Mouse (Mus musculus): ENCODE results near the gene Fam193b. TPM values are rescaled to one million over a fixed set of nuclear protein-coding genes. Genes with fewer than 3 reads are reported as not detected.
A peak's percentile ranks its signal among the peaks of the same experiment; 100 is the strongest.
"Not testable (repeated sequence)": the region's sequence is repeated elsewhere in the genome, so short reads cannot be mapped to it uniquely, and the experiment has no call there.

Gene Fam193b
- 42.5 and 50.2 TPM in 2 replicates for total RNA-seq (2021)
- long read RNA-seq, experiment 1, full-length matches to known transcripts = 6 of 41 reads
- long read RNA-seq, experiment 1, partial matches to known transcripts = 10 of 41 reads
- long read RNA-seq, experiment 1, other reads (novel, unspliced or antisense) = 25 of 41 reads
- long read RNA-seq, experiment 2, full-length matches to known transcripts = 8 of 26 reads
- long read RNA-seq, experiment 2, partial matches to known transcripts = 5 of 26 reads
- long read RNA-seq, experiment 2, other reads (novel, unspliced or antisense) = 13 of 26 reads

DNA sequence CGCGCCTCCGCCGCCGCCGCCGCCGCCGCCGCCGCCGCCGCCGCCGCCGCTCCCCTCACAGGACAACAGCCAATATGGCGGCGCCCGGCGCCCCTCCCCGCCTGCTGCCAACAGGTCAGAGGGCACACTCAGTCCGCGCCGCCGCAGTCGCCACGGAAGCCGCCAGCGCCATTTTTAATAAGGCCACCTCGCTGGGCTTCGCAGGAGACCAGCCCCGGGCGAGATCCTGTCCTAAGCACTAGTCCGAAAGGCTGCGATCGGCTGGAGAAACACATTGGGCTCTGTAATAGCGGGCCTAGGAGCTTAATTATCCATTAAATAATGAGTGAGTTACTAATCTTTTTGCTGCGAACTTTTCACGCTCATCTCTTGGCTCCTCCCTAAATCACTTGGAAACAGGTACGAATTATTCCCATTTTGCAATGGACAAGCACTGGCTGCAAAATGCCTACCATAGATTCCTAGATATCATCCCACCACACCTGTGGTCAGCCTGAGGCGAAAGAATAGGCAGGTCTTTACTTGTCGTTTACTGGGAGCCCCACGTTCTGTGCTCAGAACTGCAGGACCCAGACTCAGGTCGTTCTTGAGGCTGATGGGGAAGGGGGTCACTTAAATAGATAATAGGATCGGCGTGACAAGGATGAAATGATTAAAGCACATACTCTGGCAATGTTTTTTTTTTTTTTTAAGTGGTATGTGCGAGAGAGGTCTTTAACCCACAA is at the start of gene Fam193b:
Fam193b (minus strand) TSS at position 94 of the 725 bp plus-strand sequence.
- DNase-seq = peak; percentile 97

DNA sequence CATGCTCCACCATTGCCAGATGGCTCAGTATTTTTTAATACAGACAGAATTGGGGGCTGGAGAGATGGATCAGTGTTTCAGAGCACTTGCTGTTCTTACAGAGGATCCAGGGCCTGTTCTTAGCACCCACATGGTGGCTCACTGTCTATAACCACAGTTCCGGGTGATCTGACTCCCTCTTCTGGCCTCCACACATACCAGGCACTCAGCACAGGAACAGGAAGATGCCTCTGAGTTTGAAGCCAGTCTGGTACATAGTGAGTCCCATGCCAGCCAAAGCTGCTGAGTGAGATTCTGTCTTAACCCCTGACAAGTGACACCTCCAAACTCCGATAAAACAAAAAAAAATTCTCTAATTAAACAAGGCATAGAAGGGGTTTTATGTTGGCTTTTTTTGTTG is 49.4 kb upstream of the Fam193b start:
- no peak for DNase-seq

GRCm38 (mm10) chr13:55619328-55619727 is 48.4 kb upstream of the Fam193b start:
- no peak for DNase-seq

DNA sequence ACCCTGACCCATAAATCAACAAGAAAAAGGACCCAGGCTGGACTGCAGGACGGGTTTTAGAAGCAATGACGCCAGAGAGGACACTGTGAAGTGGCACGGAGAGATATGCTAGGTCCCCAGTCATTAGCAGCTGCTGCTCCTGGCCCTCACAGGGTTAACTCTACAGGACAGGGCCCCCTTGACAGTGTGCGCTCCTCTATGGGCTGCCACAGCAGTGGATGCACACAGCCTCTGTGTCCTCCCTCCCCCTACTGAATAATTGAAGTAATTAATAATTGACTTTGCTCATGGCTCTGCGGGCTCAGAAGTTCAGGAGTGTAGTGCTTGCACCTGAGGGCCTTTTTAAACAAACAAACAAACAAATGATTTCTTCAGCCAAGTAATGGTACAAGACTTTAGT is 42.6 kb upstream of the Fam193b start:
- DNase-seq = no peak

DNA sequence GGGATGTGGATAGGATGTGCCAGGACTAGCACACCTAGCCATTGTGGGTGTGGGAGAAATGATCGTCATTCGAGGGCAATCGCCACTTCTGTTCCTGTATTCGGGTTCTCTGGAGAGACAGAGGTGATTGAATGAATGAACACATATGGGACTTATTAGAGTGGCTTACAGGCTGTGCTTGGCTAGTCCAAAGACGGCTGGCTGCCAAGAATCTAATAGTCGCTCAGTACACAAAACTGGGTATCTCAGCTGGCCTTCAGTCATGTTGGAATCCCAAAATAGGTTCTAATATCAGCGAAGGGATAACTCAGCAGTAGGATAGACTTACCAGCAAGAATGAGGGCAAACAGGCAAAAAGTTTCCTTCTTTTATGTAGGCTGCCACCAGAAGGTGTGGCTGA is 41.1 kb upstream of the Fam193b start:
- DNase-seq = no peak

DNA sequence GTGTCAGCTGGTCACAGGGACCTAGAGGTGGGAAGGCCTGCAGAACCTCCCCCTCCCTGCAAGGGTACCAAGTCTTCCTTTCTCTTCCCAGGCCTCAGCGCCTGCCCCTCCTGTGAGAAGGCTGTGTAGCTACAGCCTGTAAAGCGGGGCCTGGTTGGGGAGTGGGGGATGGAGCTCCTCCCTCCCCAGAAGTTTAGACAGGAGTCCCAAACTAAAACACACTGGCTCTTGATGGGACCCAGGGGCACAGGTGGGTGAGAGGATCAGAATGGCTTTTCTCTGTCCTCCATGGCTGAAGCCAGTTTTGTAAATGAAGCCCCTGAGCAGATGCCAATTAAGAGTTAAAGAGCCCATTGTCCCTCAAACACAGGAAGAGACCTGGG is 36.7 kb upstream of the Fam193b start:
- no peak for DNase-seq

DNA sequence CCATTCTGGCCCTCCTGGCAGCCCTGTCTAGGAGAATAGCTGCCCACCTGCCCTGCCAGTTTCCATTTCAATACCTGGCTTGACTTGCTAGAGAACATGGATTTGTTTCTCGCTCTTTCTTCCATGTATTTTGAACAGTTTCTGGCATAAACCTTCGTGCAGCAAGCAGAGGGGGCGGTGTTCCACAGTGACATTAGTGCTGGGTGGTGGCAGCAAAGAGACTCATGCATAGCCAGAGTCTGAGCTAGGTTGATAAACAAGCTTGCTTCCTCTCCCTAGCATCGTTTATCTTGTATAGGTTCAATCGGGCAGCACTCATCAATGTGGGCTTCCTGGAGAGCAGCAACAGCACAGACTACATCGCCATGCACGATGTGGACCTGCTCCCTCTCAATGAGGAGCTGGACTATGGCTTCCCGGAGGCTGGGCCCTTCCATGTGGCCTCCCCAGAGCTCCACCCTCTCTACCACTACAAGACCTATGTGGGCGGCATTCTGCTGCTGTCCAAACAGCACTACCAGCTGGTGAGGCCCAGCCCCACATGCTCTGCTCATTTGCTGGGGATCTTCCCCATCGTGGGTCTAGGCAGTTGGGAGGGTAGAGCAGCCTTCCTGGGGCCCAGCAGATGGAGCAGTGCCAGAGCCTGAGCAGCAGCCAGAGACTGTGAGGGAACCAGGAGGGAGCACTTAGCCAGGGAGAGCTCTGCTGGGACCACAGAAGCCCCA is 36.1 kb upstream of the Fam193b start:
- no peak for DNase-seq

DNA sequence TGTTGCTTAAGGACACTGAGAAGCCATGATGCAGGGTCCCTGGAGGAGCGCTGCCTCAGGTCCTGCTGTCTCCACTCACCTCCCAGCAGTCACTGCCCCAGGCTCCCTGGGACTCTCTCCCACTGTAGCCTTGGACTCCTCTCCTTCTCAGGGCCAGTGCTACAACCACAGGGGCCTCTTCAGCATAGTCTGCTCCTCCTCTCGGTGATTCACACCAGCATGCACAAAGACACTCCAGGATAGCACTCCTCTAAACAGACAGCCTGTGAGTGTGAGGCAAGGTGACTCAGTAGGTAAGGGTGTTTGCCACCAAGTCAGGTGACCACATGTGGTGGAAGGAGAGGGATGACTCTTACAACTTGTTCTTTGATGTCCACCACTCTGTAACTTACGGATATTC is 33.7 kb upstream of the Fam193b start:
- DNase-seq = peak; percentile 60

DNA sequence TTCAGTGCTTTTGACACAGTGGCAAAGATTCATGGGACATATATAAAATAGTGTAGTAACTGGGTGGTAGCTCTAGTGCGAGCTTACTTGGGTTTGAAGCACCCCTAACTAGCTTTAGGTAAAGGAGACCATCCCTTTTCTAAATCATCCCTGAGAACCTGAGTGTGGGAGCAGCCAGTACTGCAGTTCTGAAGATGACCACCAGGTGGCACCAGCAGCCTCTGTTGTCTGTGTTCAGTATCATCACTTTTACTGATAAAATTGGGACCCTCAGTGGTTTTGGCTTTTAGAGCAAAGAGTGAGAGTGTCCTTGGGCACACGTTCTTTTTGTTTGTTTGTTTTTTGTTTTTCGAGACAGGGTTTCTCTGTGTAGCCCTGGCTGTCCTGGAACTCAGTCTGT is 30.7 kb upstream of the Fam193b start:
- DNase-seq = peak; percentile 86

GRCm38 (mm10) chr13:55600657-55601056 is 29.7 kb upstream of the Fam193b start:
- DNase-seq = peak; percentile 21

- DNase-seq = peak; percentile 94
Measured at GRCm38 (mm10) chr13:55599566-55600540, 28.9 kb upstream of the Fam193b start, which contains the start of gene B4galt7. TSS of gene B4galt7 (plus strand) at chr13:55599896.

DNA sequence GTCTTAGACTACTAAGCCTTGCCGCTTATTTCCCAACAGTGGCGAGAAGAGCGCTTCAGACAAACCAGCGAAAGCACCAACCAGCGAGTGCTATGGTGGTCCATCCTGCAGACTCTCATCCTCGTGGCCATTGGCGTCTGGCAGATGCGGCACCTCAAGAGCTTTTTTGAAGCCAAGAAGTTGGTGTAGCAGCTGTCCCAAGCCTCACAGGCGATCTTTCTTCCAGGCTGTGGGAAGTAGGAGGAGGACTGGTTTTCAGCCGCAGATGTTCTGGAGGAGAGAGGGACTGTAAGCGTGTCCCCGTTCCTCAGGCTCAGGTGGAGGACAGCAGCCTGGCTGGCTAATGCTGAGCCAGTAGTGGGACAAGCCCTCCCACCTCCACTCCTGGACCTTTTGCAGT is 25.9 kb upstream of the Fam193b start:
- no peak for DNase-seq

DNA sequence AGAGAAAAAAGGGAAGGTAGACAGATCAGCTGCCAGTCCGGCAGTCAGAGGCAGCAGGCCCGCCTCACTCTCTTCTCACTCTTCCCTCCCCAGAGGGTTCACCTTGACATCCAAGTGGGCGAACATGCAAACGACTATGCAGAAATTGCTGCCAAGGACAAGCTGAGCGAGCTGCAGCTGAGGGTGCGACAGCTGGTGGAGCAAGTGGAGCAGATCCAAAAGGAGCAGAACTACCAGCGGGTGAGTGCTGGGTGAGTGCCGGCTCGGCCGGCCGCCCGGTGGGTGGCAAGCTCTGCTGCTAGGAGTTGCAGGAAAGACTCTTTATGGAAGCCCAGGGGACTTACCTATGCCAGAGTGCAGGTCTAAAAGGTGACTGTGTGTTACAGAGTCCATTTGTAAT is 24.5 kb upstream of the Fam193b start:
- peak; percentile 69 for DNase-seq

DNA sequence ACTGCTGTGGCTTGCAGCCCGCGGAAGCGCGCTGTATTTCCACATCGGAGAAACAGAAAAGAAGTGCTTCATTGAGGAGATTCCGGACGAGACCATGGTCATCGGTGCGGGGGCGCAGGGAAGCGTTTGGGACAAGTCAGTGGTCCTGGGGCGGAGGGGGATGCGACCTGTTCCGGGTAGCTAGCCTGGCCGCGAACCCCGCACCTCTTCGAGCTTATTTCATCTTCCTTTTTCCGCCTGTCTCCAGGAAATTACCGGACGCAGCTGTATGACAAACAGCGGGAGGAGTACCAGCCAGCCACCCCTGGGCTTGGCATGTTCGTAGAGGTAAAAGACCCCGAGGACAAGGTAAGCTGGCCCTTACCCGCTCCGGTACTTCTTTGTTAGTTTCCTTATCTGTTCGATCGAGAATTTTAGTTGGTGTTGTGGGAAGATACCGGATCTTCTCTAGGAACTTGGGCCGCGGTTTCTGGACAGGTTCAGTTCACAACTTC is 22.4 kb upstream of the Fam193b start:
- no peak for DNase-seq

GRCm38 (mm10) chr13:55592512-55593253 is 21.8 kb upstream of the Fam193b start:
- DNase-seq = peak; percentile 98

GRCm38 (mm10) chr13:55591961-55592490 is 21.1 kb upstream of the Fam193b start:
- no peak for DNase-seq

DNA sequence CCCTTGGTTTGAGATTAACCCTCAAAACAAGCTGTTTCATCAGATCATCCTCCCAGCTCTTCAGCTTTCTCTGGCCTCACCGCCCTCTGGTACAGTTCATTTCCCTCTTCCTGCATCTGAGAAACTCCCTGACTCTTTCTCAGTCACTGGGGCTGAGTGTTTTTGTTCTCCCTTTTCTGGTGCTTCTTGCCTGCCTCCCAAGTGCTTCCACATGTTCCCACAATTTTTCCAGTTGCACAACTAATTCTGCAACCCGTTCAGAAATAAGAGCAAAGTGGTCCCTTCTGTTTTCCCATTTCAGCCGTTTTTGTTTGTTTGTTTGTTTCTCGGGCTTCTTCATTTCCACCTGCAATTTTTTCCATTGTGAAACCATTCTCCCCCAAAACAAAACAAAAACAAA is 7.2 kb upstream of the Fam193b start:
- no peak for DNase-seq

DNA sequence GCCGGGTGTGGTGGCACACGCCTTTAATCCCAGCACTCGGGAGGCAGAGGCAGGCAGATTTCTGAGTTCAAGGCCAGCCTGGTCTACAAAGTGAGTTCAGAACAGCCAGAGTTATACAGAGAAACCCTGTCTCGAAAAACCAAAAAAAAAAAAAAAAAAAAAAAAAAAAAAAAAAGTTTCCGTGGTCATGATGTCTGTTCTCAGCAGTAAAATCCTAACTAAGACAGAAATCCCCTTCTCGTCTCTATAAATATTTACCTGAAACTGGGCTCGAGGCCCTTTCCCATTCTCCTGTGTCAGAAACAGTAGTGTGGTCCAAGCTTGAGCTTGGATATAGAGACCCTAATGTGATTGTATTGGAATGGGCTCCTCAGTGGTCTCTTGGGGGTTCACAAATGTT is 6.0 kb upstream of the Fam193b start:
- not testable (repeated sequence) for DNase-seq

DNA sequence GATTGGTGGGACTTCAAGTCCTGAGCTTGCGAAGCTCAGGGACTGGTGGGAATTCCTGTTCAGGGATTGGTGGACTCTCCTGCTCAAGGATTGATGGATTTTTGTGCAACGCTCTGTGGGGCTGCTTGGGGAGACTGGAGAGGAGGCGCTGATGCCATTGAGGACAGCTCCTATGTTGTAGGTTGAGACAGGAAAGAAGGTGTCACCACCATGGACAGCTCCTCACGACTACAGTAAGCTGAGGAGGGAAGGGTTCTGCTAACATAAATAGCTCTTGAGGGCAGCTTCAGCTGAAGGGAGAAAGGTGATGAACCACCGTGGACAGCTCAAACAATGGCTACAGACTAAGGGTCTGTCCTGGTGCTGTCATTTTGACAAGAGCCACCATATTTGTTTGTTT is 5.0 kb upstream of the Fam193b start:
- DNase-seq = no peak

DNA sequence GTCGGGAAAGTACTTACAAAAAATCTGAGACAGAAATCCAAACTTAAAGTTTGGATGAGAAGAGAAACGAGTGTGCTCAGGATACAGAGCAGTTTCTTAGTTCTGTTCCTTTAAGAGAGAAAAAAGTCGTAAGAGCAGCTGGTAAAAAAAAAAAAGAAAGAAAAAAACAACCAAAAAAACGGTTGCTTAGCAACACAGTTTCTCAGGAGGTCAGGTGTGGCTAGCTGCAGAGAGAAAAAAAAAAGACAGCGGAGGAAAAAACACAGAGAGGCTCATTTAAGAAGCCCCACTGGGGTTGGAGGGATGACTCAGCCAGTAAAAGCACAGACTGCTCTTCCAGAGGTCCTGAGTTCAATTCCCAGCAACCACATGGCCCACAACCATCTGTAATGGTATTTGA is 3.4 kb upstream of the Fam193b start:
- DNase-seq = no peak

GRCm38 (mm10) chr13:55573432-55573831 is 2.5 kb upstream of the Fam193b start, which contains the start of gene Tmed9:
TSS of gene Tmed9 (plus strand) at chr13:55573732.
- DNase-seq = no peak

All from adrenal gland, postnatal 14 days (tissue).